Mouse (Mus musculus) brain, adult 10 weeks (tissue): ENCODE data around the gene Lrfn2. TPM values are rescaled to one million over a fixed set of nuclear protein-coding genes. Genes with fewer than 3 reads are reported as not detected.

Experiments
- polyA plus RNA-seq: library from polyadenylated mRNA; stranded (reverse); fragments of 350-450 nt; fragmentation: Illumina TruSeq; extraction: RNeasy Lipid Tissue Mini Kit (QIAGEN cat#74804); gene quantifications from one replicate; pipeline ENCODE4 v1.2.3, GENCODE M21; 2015; ENCODE audit warnings: low read depth, low replicate concordance

Lrfn2 gene
- polyA plus RNA-seq: 16.1 TPM

GRCm38 (mm10) chr17:48931621-48932405 is at the start of gene Lrfn2:
Lrfn2 (plus strand) TSS chr17:48932379.

